Mouse (Mus musculus): Measurements from ENCODE around the gene Ect2.

Ect2 gene

GRCm38 (mm10) chr3:27158910-27159309 is 5.2 kb upstream of the Ect2 start:
- no peak for ATAC-seq (ENCODE audit: low TSS enrichment)

DNA sequence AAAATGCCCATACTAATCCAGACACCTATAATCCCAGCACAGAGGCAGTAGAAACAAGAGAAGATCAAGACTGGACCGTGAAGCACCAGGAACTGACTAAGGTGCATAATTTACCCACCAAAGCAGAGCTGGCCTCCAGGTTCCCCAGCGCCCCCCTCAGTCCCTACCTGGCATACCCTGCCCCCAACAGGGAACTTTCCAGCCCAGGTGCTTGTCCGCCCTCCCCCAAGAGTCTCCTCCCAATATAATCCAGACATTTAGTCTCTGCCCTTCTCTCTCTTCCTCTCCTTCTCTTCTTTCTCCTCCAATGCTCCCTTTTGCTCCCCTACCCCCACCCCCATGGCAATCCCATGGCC is 2.9 kb upstream of the Ect2 start:
- no peak for ATAC-seq (ENCODE audit: low TSS enrichment)

DNA sequence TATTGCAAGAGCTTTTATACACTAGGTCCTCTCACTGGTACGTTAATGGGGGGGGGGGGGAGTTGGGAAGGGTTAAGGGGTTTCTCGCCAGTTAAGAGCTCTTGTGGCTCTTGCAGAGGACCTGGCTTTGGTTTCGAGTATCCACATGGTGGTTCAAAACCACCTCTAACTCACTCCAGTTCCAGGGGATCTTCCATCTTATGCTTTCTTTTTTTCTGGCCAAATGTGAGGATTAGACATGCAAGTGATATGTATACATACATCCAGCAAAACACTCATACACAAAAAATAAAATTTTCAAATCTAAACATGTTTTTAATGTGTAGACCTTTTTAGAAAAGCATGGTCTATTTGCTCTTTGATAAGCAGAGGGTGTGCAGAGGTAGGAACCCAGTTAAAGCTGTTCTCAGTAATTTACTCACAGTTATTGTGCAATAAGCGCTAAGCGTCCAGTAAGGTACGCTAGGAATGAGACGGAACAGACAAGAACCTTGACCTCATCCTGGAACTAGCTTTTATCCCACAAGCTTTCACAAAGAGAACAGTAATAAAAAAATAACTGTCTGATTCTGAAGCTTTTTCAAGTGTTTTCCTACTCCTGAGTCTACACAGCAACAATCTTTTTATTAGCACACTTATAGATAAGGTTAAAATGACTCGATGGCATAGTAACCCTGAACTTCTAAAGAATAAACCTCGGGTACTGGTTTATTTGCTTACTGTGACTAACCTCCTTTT is 2.3 kb upstream of the Ect2 start:
- ATAC-seq (ENCODE audit: low TSS enrichment) = no peak

DNA sequence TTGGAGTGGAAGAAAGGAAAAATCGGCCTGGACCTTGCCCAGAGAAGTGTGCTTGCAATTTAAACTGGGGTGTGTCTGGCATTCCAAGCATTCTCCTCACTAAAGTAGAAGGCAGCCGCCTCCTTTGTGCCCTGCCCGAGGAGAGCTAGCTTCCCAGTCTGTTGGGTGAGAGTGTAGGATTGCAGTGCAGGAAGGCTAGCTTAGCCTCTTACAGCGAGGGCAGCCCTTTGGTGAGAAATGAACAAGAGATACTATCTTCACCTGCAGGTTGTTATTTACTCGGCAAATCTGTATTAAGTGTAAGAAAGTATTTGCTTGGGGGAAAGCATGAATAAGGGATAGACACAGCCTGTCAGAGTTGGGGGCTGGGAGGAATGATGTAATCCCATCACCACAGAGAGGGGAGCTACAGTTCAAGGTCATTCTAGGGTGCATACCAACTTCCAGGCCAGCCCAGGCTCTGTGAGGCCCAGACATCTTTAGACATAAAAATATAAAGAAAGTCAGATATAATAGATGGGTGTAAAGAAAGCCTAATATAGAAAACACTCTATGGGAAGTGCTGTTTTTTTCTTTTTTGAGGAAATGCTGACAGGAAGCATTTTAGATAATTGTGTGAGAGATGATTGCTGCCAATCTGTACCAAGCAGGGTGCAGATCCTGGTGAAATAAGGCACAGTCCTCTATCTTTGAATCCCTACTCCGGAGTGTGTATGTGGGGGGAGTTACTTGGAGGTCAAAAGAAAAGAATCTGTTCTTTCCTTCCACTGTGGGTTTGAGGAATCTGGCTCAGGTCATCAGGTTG is 1.6 kb upstream of the Ect2 start:
- no peak for ATAC-seq (ENCODE audit: low TSS enrichment)

- ATAC-seq (ENCODE audit: low TSS enrichment) = no peak; the same call in 1 of the 2 replicates
These were observed 602 bp upstream of the Ect2 start for GRCm38 (mm10) chr3:27154280-27154679.

GRCm38 (mm10) chr3:27153191-27153671 is 447 bp downstream of the Ect2 start:
- ATAC-seq (ENCODE audit: low TSS enrichment) = no peak

DNA sequence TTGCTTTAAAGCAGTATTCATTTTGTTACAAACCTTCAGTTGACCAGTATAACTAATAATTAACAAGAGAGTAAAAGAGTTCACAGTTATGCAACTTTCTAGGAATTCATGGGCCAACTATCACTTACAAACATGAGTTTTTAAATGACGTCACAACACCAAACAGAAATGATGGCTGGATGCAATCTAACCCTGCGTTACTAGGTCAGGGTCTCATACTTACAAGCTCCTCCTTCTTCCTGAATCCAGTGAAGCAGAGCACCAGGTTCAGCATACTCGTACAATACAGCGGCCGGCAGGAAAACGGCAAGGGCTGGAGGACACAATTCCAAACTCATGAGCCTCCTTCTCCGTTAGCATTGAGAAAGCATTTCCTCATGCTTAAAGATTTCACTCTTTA is 7.9 kb downstream of the Ect2 start:
- no peak for ATAC-seq (ENCODE audit: low TSS enrichment)

- ATAC-seq (ENCODE audit: low TSS enrichment) = no peak
These were observed 10.1 kb downstream of the Ect2 start for GRCm38 (mm10) chr3:27143570-27143969.

DNA sequence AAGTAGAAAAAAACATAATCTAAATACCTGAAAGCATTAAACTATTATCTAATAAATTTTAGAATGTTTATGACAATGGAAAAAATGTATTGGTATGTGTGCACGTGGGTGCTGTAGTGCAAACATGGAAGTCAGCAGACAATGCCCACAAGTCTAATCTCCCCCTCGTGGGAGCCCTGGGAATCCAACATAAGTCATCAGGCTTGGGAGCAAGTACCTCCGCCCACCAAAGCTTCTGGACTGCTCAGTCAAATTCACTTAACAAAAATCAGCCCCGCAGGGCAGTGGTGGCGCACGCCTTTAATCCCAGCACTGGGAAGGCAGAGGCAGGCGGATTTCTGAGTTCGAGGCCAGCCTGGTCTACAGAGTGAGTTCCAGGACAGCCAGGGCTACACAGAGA is 13.6 kb downstream of the Ect2 start:
- no peak for ATAC-seq (ENCODE audit: low TSS enrichment)

DNA sequence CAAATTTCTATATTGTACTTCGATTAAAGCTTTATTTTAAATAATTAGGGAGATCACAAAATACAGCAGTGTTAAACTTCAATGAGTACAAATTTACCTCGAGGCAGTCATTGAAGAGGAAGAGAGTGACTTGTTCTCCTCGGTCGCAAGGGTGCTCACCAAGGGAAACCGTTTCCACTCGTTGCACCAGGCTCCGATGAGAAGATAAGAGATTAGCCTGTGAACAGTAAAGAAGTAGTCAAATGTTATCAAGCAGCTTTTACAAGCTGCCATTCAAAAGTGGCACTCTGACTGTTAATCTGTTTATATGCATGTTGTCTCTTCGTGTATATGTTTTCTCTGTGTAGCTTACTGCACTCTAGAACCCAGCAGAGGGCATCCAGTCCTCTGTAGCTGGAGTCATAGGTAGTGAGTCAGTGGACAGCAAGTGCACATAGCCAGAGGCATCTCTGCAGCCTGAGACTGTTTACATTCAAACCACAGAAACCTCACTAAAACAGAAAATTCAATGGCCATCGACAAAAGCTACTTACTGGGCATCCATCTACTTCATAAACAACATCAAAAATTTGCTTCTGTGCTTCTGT is 31.7 kb downstream of the Ect2 start:
- no peak for ATAC-seq (ENCODE audit: low TSS enrichment)

- no peak for ATAC-seq (ENCODE audit: low TSS enrichment)
These were observed 32.7 kb downstream of the Ect2 start for GRCm38 (mm10) chr3:27120932-27121331.

DNA sequence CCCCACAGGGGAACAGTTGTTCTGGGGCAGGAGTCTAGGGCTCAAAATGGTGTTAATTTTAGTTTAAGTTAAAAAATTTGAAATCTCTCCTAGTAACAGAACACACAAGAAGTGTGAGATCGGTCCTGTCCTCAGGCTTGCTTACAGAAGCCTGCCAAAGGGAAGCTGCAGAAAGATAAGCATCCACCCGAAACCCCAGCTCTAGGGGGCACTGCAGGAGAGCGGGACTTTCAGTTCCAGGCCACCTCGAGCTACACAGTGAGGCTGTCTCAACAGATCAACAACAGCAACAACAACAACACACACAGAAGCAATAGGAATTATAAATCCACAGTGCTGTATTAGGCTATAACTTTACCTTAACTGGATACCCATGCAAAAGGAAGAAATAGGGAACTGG is 35.5 kb downstream of the Ect2 start:
- ATAC-seq (ENCODE audit: low TSS enrichment) = no peak

DNA sequence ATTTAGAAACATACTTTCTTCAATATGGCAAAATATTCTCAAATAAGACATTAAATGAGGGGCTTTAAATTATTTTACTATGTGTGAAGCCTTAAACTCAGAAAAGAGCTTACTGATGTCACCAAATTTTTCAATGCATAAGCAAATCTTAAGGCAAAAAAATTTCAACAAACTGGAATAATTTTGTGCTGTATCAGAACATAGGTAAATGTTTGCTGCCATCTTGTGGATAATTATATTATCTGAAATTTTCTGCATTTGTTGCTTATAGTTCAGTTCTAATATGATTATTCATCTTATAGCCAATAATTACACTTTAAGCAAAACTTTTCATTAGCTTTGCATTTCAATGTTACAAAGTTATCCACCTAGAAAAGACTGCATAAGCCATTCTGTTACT is 42.8 kb downstream of the Ect2 start:
- no peak for ATAC-seq (ENCODE audit: low TSS enrichment)

DNA sequence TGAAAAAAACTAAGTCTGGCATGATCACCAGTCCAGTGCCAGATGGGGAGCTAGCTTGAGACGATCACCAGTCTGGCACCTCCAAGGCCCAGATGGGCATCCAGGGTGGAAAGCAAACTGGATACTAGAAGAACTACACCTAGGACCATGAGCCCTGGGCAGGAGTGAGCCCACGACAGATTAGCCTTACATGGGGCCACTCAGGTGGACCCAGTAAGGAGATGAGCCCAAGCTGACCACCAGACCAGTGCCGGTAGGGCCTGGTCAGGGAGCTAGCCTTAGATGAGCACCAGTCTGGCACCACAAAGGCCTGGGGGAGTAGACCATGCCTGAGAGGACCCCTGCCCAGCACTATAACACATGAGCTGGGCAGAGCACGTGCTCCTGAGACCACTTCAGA is 44.6 kb downstream of the Ect2 start:
- no peak for ATAC-seq (ENCODE audit: low TSS enrichment)

DNA sequence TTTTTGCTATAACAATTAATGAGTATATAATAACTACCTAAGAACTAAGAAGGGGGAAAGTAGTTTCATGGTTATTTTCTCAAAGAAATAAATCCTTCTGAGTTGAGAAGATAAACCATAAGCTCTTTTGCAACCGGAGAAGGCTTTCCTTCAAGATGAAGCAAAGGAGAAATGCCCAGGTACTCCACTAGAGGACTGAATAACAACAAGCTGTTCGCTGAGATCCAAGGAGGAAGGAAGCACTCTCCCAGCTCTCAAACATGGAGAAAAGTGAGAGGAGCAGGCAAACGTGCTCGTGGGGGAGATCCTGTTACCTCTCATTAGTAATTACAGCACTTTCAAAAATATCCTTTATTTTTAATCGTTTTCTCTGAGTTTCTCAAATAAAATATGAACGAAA is 46.5 kb downstream of the Ect2 start:
- ATAC-seq (ENCODE audit: low TSS enrichment) = peak; percentile 92

DNA sequence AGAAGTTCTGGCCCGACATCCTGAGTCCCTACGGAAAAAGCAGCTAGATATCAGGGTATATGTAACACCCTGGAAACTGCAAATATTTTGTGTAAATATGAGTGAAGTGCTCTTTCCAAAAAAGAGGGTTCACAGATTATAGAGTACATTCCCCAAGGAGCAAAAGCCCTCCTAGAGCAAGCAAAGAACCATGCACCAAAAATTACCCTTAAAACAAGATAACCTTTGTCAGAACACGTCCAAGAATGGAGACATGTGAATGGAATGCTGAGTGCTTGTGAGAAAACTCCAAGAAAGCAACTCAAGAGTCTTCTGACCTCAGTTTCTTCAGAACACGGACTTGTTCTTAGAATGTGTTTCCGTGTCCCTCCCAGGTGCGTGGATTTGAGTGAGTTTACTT is 50.7 kb downstream of the Ect2 start:
- ATAC-seq (ENCODE audit: low TSS enrichment) = no peak

- ATAC-seq (ENCODE audit: low TSS enrichment) = no peak
These were observed 55.0 kb downstream of the Ect2 start for GRCm38 (mm10) chr3:27098633-27099032.

GRCm38 (mm10) chr3:27086221-27086620 is 67.5 kb downstream of the Ect2 start:
- no peak for ATAC-seq (ENCODE audit: low TSS enrichment)

- ATAC-seq (ENCODE audit: low TSS enrichment) = no peak
These were observed 72.2 kb downstream of the Ect2 start for GRCm38 (mm10) chr3:27081229-27082060.

- no peak for ATAC-seq (ENCODE audit: low TSS enrichment)
These were observed 73.5 kb downstream of the Ect2 start for GRCm38 (mm10) chr3:27080061-27080770.

DNA sequence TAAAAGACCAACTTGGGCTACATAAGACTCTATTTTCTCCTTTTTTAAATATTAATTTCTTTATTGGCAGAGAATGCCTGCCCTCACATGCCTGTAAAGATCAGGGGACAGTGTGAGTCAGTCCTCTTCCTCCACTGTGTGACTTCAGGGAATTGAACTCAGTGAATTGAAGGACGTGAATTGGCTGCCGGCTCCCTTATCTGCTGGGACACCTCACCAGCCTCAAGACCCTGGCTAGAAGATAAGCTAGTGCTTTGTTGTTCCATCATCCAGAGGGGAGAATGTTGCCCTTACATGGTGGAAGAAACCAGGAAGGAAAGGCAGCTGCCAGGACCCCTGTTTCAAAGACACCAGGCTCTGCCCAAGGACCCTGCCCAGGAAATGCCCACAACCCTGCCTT is 79.8 kb downstream of the Ect2 start:
- no peak for ATAC-seq (ENCODE audit: low TSS enrichment)
